ENCODE assay signal across 7 mouse cellular contexts in the genomic region with DNA sequence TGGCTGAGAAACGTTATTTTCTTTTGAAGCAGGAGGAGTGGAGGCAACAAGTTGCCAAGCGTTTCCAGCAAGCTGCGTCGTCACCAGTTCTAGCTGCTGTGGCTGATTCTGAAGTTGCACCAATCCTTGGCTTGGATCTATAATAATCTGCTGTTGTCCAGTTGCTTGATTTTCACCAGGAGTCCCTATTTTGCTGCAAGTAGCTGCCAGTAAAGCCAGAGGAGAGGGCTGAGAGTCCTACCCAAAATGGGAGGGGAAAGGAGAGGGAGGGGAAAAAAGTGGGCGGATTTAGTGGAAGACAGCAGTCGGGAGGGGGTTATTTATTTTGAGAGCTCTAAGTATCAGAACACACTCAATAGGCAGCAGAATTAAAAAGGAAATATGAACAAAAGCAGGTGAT. TPM values are rescaled to one million over a fixed set of nuclear protein-coding genes. Genes with fewer than 3 reads are reported as not detected.
DNase-seq lines count a peak whose midpoint lies in the region; ATAC-seq and TF ChIP-seq lines count a peak whose summit lies in the region.

No protein-coding gene starts in this region.

- no peak for TF ChIP-seq CTCF in G1E (IDR thresholded peaks at IDR 0.05; ENCODE audit: low read depth, low read length)

- no peak for ATAC-seq in G1E (ENCODE audit: extremely low read depth, insufficient number of reproducible peaks, low FRiP score, poor library complexity, severe bottlenecking)
- ATAC-seq in lung, embryonic 15.5 days (ENCODE audit: borderline replicate concordance, extremely low read depth, low FRiP score, low TSS enrichment): no peak
- ATAC-seq in stomach, embryonic 14.5 days (ENCODE audit: insufficient number of reproducible peaks, insufficient read depth, low FRiP score, low read depth): no peak

- 14% methylated on average over 6 of the region's 6 CpGs for WGBS in lung, embryonic 15.5 days
- WGBS in stomach, embryonic 14.5 days: 21% methylated on average over 6 of the region's 6 CpGs

- peak overlapping the region; percentile 65 for H3K4me2 ChIP-seq in lung, embryonic 15.5 days
- peak overlapping the region; percentile 47 for H3K4me2 ChIP-seq in stomach, embryonic 14.5 days (replicated peaks; ENCODE audit: low read depth, low read length)

- H3K27ac ChIP-seq in lung, embryonic 15.5 days: no peak overlapping the region; the same call in 1 of the 2 replicates
- H3K27ac ChIP-seq in stomach, embryonic 14.5 days (ENCODE audit: low read length): no peak overlapping the region

- peaks cover 11% of the 10 kb centered on the region for H3K36me3 ChIP-seq in G1E (replicated peaks)
- H3K36me3 ChIP-seq in lung, embryonic 15.5 days: no peaks in the 10 kb centered on the region
- no peaks in the 10 kb centered on the region for H3K36me3 ChIP-seq in stomach, embryonic 14.5 days (ENCODE audit: control insufficient read depth, insufficient read depth, low read length)

- H3K4me1 ChIP-seq in G1E (ENCODE audit: insufficient read depth, low read depth, low read length): peaks cover 66% of the 10 kb centered on the region
- H3K4me1 ChIP-seq in lung, embryonic 15.5 days: peaks cover 20% of the 10 kb centered on the region
- peaks cover 19% of the 10 kb centered on the region; the same call in 1 of the 2 replicates for H3K4me1 ChIP-seq in stomach, embryonic 14.5 days (ENCODE audit: control insufficient read depth, insufficient read depth, low read length)

- H3K27me3 ChIP-seq in G1E (ENCODE audit: insufficient read depth, low read length): no peaks in the 10 kb centered on the region
- H3K27me3 ChIP-seq in lung, embryonic 15.5 days: no peaks in the 10 kb centered on the region
- no peaks in the 10 kb centered on the region for H3K27me3 ChIP-seq in stomach, embryonic 14.5 days (ENCODE audit: control insufficient read depth, insufficient read depth, low read length)

- no peaks in the 10 kb centered on the region for H3K9me3 ChIP-seq in G1E (replicated peaks)
- H3K9me3 ChIP-seq in lung, embryonic 15.5 days: no peaks in the 10 kb centered on the region
- no peaks in the 10 kb centered on the region for H3K9me3 ChIP-seq in stomach, embryonic 14.5 days (ENCODE audit: control insufficient read depth, low read depth, low read length)

- no peak overlapping the region for H3K9ac ChIP-seq in lung, embryonic 15.5 days
- no peak overlapping the region; the same call in 1 of the 2 replicates for H3K9ac ChIP-seq in stomach, embryonic 14.5 days (replicated peaks; ENCODE audit: low read depth, low read length)

- DNase-seq in 3T3-L1 (ENCODE audit: low read depth, low spot score): peak; percentile 56
- no peak for DNase-seq in G1E (ENCODE audit: low spot score)
- DNase-seq in cerebellum, postnatal 14 days: peak; percentile 9 to 26
- DNase-seq in heart, adult 8-10 months (ENCODE audit: low spot score): peak; percentile 74
- peak; percentile 60 for DNase-seq in kidney, adult 9 months

- peak overlapping the region; percentile 90; the same call in 1 of the 2 replicates for H3K4me3 ChIP-seq in G1E (ENCODE audit: low read depth, low read length)
- peak overlapping the region; percentile 87 for H3K4me3 ChIP-seq in lung, embryonic 15.5 days
- H3K4me3 ChIP-seq in stomach, embryonic 14.5 days (ENCODE audit: low read depth, low read length): peak overlapping the region; percentile 90

RNA-seq across cellular contexts. Expression of a gene that starts 1.3 kb away (rescaled TPM):
- total RNA-seq in G1E (2014; fragmentation: Nextera tagmentation): 19.6 and 38.6 TPM in 2 replicates
- 12.8 and 14.9 TPM in 2 replicates for total RNA-seq in G1E (2017)
- 12.7 and 19.6 TPM in 2 replicates for polyA plus RNA-seq in G1E (2012)
- total RNA-seq in heart, adult 8-10 months (2022): 10 to 100 TPM in 2 of 4 experiments, 1 to 10 TPM in 2; 9.5 to 14.1 (median 11.7) TPM
- polyA plus RNA-seq in lung, embryonic 15.5 days (2015; fragmentation: Nextera tagmentation; extraction: Ambion mirVana): 7.9 and 8.9 TPM in 2 replicates
- polyA plus RNA-seq in stomach, embryonic 14.5 days (2014; fragmentation: Nextera tagmentation; extraction: Ambion mirVana): 9.5 and 11.1 TPM in 2 replicates
